Mouse (Mus musculus) cerebellum, adult 8-10 months (tissue): ENCODE measurements around the gene Tlnrd1.
A peak's percentile ranks its signal among the peaks of the same experiment; 100 is the strongest.
"Not testable (repeated sequence)": the region's sequence is repeated elsewhere in the genome, so short reads cannot be mapped to it uniquely, and the experiment has no call there.

Experiments used
- DNase-seq: peaks from one replicate; pipeline ENCODE4 v3.0.0; 2022

Tlnrd1 gene

GRCm38 (mm10) chr7:83884021-83884658 lies at the start of gene Tlnrd1, which contains the start of gene Mesd:
Gene Tlnrd1, minus strand, starts transcription at chr7:83884305.
Gene Mesd, plus strand, starts transcription at chr7:83884466.
- DNase-seq: peak; percentile 89

- no peak for DNase-seq
Measured at GRCm38 (mm10) chr7:83921637-83922036, 37.5 kb upstream of the Tlnrd1 start.

GRCm38 (mm10) chr7:83920241-83920640 lies 36.1 kb upstream of the Tlnrd1 start:
- DNase-seq: no peak

GRCm38 (mm10) chr7:83914566-83914965 lies 30.5 kb upstream of the Tlnrd1 start:
- DNase-seq: peak; percentile 92

- no peak for DNase-seq
Measured at GRCm38 (mm10) chr7:83913995-83914394, 29.9 kb upstream of the Tlnrd1 start.

- no peak for DNase-seq
Measured at GRCm38 (mm10) chr7:83913405-83913932, 29.4 kb upstream of the Tlnrd1 start.

GRCm38 (mm10) chr7:83911909-83912308 lies 27.8 kb upstream of the Tlnrd1 start:
- DNase-seq: no peak

- DNase-seq: no peak
Measured at GRCm38 (mm10) chr7:83904831-83905230, 20.7 kb upstream of the Tlnrd1 start.

- no peak for DNase-seq
Measured at GRCm38 (mm10) chr7:83902296-83903145, 18.4 kb upstream of the Tlnrd1 start.

- no peak for DNase-seq
Measured at GRCm38 (mm10) chr7:83901425-83901824, 17.3 kb upstream of the Tlnrd1 start.

- DNase-seq: no peak
Measured at GRCm38 (mm10) chr7:83900519-83900918, 16.4 kb upstream of the Tlnrd1 start.

- DNase-seq: no peak
Measured at GRCm38 (mm10) chr7:83898267-83898666, 14.2 kb upstream of the Tlnrd1 start.

- no peak for DNase-seq
Measured at GRCm38 (mm10) chr7:83896077-83896740, 12.1 kb upstream of the Tlnrd1 start.

- no peak for DNase-seq
Measured at GRCm38 (mm10) chr7:83894348-83894747, 10.2 kb upstream of the Tlnrd1 start.

- no peak for DNase-seq
Measured at GRCm38 (mm10) chr7:83892333-83892669, 8.2 kb upstream of the Tlnrd1 start.

GRCm38 (mm10) chr7:83891433-83892332 lies 7.6 kb upstream of the Tlnrd1 start:
- DNase-seq: peak; percentile 97

GRCm38 (mm10) chr7:83889946-83890345 lies 5.8 kb upstream of the Tlnrd1 start:
- not testable (repeated sequence) for DNase-seq

- no peak for DNase-seq
Measured at GRCm38 (mm10) chr7:83889383-83889782, 5.3 kb upstream of the Tlnrd1 start.

- no peak for DNase-seq
Measured at GRCm38 (mm10) chr7:83886366-83887129, 2.4 kb upstream of the Tlnrd1 start.

- no peak for DNase-seq
Measured at GRCm38 (mm10) chr7:83885835-83886234, 1.7 kb upstream of the Tlnrd1 start.

- peak; percentile 23 for DNase-seq
Measured at GRCm38 (mm10) chr7:83884921-83885532, 922 bp upstream of the Tlnrd1 start.
